Mouse (Mus musculus): ENCODE results near the gene Prkg2.

DNA sequence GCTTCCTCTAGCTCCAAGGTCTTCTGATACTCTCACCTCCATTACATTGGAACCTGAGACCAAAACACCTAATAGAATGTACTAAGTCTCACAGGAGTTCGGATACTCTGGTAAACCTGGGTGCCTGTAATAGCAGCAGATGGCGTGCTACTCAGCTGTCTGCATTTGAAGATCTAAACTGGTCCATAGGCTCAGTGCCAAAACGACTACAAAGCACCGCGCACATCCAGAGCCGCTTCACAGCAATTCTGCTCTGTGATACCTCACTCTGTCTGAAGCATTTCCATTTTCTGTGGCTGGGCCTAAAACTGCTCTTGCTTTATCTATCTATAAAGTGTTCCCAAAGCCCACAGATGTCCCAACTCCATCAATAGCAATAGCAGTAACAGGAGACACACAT, 17.4 kb downstream of the Prkg2 start:
- TF ChIP-seq CTCF (IDR thresholded peaks at IDR 0.05; ENCODE audit: insufficient read depth, low read length): no peak
- TF ChIP-seq POLR2A (IDR thresholded peaks at IDR 0.05; ENCODE audit: borderline replicate concordance, extremely low read depth, low read depth, low read length): no peak

Data from lung, adult 2 months (tissue).